Comparison of ENCODE assay signal across 10 mouse cellular contexts in genomic region chr10:117021020-117021754, GRCm38 (mm10). TPM values are rescaled to one million over a fixed set of nuclear protein-coding genes. Genes with fewer than 3 reads are reported as not detected.
DNase-seq lines count a peak whose midpoint lies in the region; ATAC-seq and TF ChIP-seq lines count a peak whose summit lies in the region.
"Had no signal": no experiment of that assay in that cellular context is flagged by ENCODE, and none has a peak within 500 bp of the region (broad histone marks: within the 10 kb centered on the region; RNA-seq: fewer than 3 reads in every experiment).

No protein-coding gene starts in this region.

- no peak overlapping the region for H3K9ac ChIP-seq in hindbrain, embryonic 14.5 days
- H3K9ac ChIP-seq in limb, embryonic 13.5 days = 0 out of 2 replicates have a peak overlapping the region, but pooled peaks have one; percentile 35
- H3K9ac ChIP-seq in lung, postnatal 0 days (replicated peaks; ENCODE audit: low read depth) = no peak overlapping the region
- H3K9ac ChIP-seq: liver, embryonic 14.5 days had no signal

- TF ChIP-seq EP300 in lung, postnatal 0 days (IDR thresholded peaks at IDR 0.05) = no peak

- no peak overlapping the region for H3K4me3 ChIP-seq in hindbrain, embryonic 14.5 days (replicated peaks; ENCODE audit: low read length)
- no peak overlapping the region for H3K4me3 ChIP-seq in limb, embryonic 13.5 days
- no peak overlapping the region for H3K4me3 ChIP-seq in left cerebral cortex, adult 2 months
- no peak overlapping the region for H3K4me3 ChIP-seq in lung, postnatal 0 days (ENCODE audit: low read depth, low read length)

- no peaks in the 10 kb centered on the region for H3K9me3 ChIP-seq in hindbrain, embryonic 14.5 days (ENCODE audit: control insufficient read depth, low read length)
- H3K9me3 ChIP-seq in limb, embryonic 13.5 days = no peaks in the 10 kb centered on the region
- H3K9me3 ChIP-seq in lung, postnatal 0 days (ENCODE audit: low read length) = no peaks in the 10 kb centered on the region

- WGBS in hindbrain, embryonic 14.5 days = 20% methylated on average over 21 of the region's 21 CpGs
- 19% methylated on average over 21 of the region's 21 CpGs for WGBS in limb, embryonic 13.5 days
- 21% methylated on average over 21 of the region's 21 CpGs for WGBS in lung, postnatal 0 days

- intact Hi-C loops in left cerebral cortex, adult 2 months (cut with DNase I) = no loop called here

- peak; percentile 48; the same call in 1 of the 2 replicates for ATAC-seq in hindbrain, embryonic 14.5 days (ENCODE audit: low FRiP score)
- peak; percentile 77 for ATAC-seq in limb, embryonic 13.5 days (ENCODE audit: low FRiP score, low read depth)
- ATAC-seq in lung, postnatal 0 days = no peak

- H3K36me3 ChIP-seq in hindbrain, embryonic 14.5 days (replicated peaks; ENCODE audit: control insufficient read depth, insufficient read depth) = no peaks in the 10 kb centered on the region
- no peaks in the 10 kb centered on the region for H3K36me3 ChIP-seq in limb, embryonic 13.5 days
- H3K36me3 ChIP-seq in lung, postnatal 0 days (ENCODE audit: insufficient read depth, low read length) = no peaks in the 10 kb centered on the region

- H3K4me2 ChIP-seq in hindbrain, embryonic 14.5 days (replicated peaks) = no peak overlapping the region
- H3K4me2 ChIP-seq in limb, embryonic 13.5 days (replicated peaks) = peak overlapping the region; percentile 25
- no peak overlapping the region for H3K4me2 ChIP-seq in lung, postnatal 0 days (replicated peaks; ENCODE audit: low read depth, low read length)

- peaks cover 4% of the 10 kb centered on the region; the same call in 1 of the 2 replicates for H3K4me1 ChIP-seq in hindbrain, embryonic 14.5 days (replicated peaks; ENCODE audit: control insufficient read depth, insufficient read depth, low read length)
- H3K4me1 ChIP-seq in limb, embryonic 13.5 days = peaks cover 23% of the 10 kb centered on the region
- H3K4me1 ChIP-seq in lung, postnatal 0 days (ENCODE audit: insufficient read depth, low read depth, low read length) = no peaks in the 10 kb centered on the region

- no peak for TF ChIP-seq CTCF in left cerebral cortex, adult 2 months (IDR thresholded peaks at IDR 0.05)
- TF ChIP-seq CTCF in lung, postnatal 0 days (IDR thresholded peaks at IDR 0.05) = no peak

- H3K27me3 ChIP-seq in hindbrain, embryonic 14.5 days (ENCODE audit: control insufficient read depth, insufficient read depth, low read length) = no peaks in the 10 kb centered on the region
- H3K27me3 ChIP-seq in limb, embryonic 13.5 days = peaks cover 20% of the 10 kb centered on the region
- no peaks in the 10 kb centered on the region for H3K27me3 ChIP-seq in lung, postnatal 0 days (replicated peaks; ENCODE audit: insufficient read depth, low read length)

- peak; percentile 83 for DNase-seq in MN1 (ENCODE audit: low spot score)
- DNase-seq in embryo, embryonic 11 days = peak; percentile 86
- DNase-seq in hindbrain, embryonic 14.5 days (ENCODE audit: low spot score) = no peak
- no peak for DNase-seq in left cerebral cortex, adult 2 months (ENCODE audit: extremely low spot score in 1 of 2, low spot score in 2 of 2)
- no peak for DNase-seq in lung, postnatal 0 days (ENCODE audit: low spot score)
- DNase-seq in cerebellum, adult 11 months = no peak
- DNase-seq: cerebellum, adult 9-10 months had no signal

- H3K27ac ChIP-seq in hindbrain, embryonic 14.5 days = no peak overlapping the region
- H3K27ac ChIP-seq in limb, embryonic 13.5 days = no peak overlapping the region
- H3K27ac ChIP-seq in left cerebral cortex, adult 2 months = no peak overlapping the region
- H3K27ac ChIP-seq in lung, postnatal 0 days (ENCODE audit: low read length) = no peak overlapping the region
- H3K27ac ChIP-seq: liver, embryonic 14.5 days had no signal

RNA-seq across cellular contexts. Expression of gene Lrrc10, which starts 24.0 kb away (rescaled TPM):
- polyA plus RNA-seq in hindbrain, embryonic 14.5 days (2014; fragmentation: Nextera tagmentation; extraction: Ambion mirVana) = not detected in 2 replicates
- not detected in 2 replicates for polyA plus RNA-seq in limb, embryonic 13.5 days (2015; fragmentation: Nextera tagmentation; extraction: Ambion mirVana)
- total RNA-seq in left cerebral cortex, adult 2 months (2021) = not detected
- 0.45 and 0.58 TPM in 2 replicates for polyA plus RNA-seq in lung, postnatal 0 days (2015; fragmentation: Nextera tagmentation; extraction: Ambion mirVana)
- polyA plus RNA-seq: liver, embryonic 14.5 days had no signal

RNA-seq across cellular contexts. Expression of gene Best3, which starts 35.1 kb away (rescaled TPM):
- polyA plus RNA-seq in hindbrain, embryonic 14.5 days (2014; fragmentation: Nextera tagmentation; extraction: Ambion mirVana) = 0.09 and 0.26 TPM in 2 replicates
- 0.82 and 1.0 TPM in 2 replicates for polyA plus RNA-seq in limb, embryonic 13.5 days (2015; fragmentation: Nextera tagmentation; extraction: Ambion mirVana)
- total RNA-seq in left cerebral cortex, adult 2 months (2021) = under 1 TPM; 0.12 to 0.29 TPM
- polyA plus RNA-seq in lung, postnatal 0 days (2015; fragmentation: Nextera tagmentation; extraction: Ambion mirVana) = 0.15 and 0.43 TPM in 2 replicates
- polyA plus RNA-seq: liver, embryonic 14.5 days had no signal

RNA-seq across cellular contexts. Expression of gene Cct2, which starts 42.4 kb away (rescaled TPM):
- 281 and 288 TPM in 2 replicates for polyA plus RNA-seq in hindbrain, embryonic 14.5 days (2014; fragmentation: Nextera tagmentation; extraction: Ambion mirVana)
- polyA plus RNA-seq in limb, embryonic 13.5 days (2015; fragmentation: Nextera tagmentation; extraction: Ambion mirVana) = 264 and 268 TPM in 2 replicates
- 100 to 1,000 TPM; 146 to 157 TPM for total RNA-seq in left cerebral cortex, adult 2 months (2021)
- polyA plus RNA-seq in lung, postnatal 0 days (2015; fragmentation: Nextera tagmentation; extraction: Ambion mirVana) = 107 and 109 TPM in 2 replicates

RNA-seq across cellular contexts. Expression of gene Gm10271, which starts 48.8 kb away (rescaled TPM):
- not detected in 2 replicates for polyA plus RNA-seq in hindbrain, embryonic 14.5 days (2014; fragmentation: Nextera tagmentation; extraction: Ambion mirVana)
- polyA plus RNA-seq in limb, embryonic 13.5 days (2015; fragmentation: Nextera tagmentation; extraction: Ambion mirVana) = not detected in 2 replicates
- not detected for total RNA-seq in left cerebral cortex, adult 2 months (2021)
- polyA plus RNA-seq in lung, postnatal 0 days (2015; fragmentation: Nextera tagmentation; extraction: Ambion mirVana) = not detected in 2 replicates
- polyA plus RNA-seq: heart, postnatal 0 days; liver, embryonic 14.5 days had no signal

Comparison
In these comparisons a context has a peak if more than half of its experiments do, and no peak if none do; other contexts are left out.
1. DNase-seq: peak in MN1 (single experiment) and embryo, embryonic 11 days (single experiment); none in hindbrain, embryonic 14.5 days (single experiment), left cerebral cortex, adult 2 months (0 of 2), lung, postnatal 0 days (single experiment) and cerebellum, adult 11 months (single experiment).